ENCODE assay signal across 9 mouse cellular contexts in genomic region chr19:22929768-22930167, GRCm38 (mm10).
A peak's percentile ranks its signal among the peaks of the same experiment; 100 is the strongest.
DNase-seq lines count a peak whose midpoint lies in the region; ATAC-seq lines count a peak whose summit lies in the region.
"Had no signal": no experiment of that assay in that cellular context is flagged by ENCODE, and none has a peak within 500 bp of the region (broad histone marks: within the 10 kb centered on the region; RNA-seq: fewer than 3 reads in every experiment).

No protein-coding gene starts in this region.

- no peak overlapping the region for H3K9ac ChIP-seq in heart, embryonic 13.5 days
- no peak overlapping the region; the same call in 1 of the 2 replicates for H3K9ac ChIP-seq in neural tube, embryonic 15.5 days (replicated peaks)
- H3K9ac ChIP-seq: hindbrain, embryonic 14.5 days had no signal

- H3K4me1 ChIP-seq in heart, embryonic 13.5 days: peaks cover 16% of the 10 kb centered on the region
- H3K4me1 ChIP-seq in neural tube, embryonic 15.5 days: peaks cover 8% of the 10 kb centered on the region; the same call in 1 of the 2 replicates

- no peak for DNase-seq in heart, adult 8-10 months (ENCODE audit: low spot score)
- DNase-seq in neural tube, embryonic 10.5 days (ENCODE audit: extremely low spot score, low spot score): no peak
- peak; percentile 60 to 94 for DNase-seq in left cerebral cortex, postnatal 25 days (ENCODE audit: low spot score in 2 of 2)
- no peak for DNase-seq in retina, embryonic 14.5 days (ENCODE audit: low spot score)
- no peak for DNase-seq in testis, postnatal 10 days (ENCODE audit: low spot score)
- DNase-seq: embryo, embryonic 11 days had no signal

- intact Hi-C loops in left cerebral cortex, postnatal 25 days (cut with DNase I): loop anchor here (5.0 kb wide), 1 partner anchor 48 kb away; no protein-coding TSS in a partner anchor

- H3K4me2 ChIP-seq in heart, embryonic 13.5 days: 0 out of 2 replicates have a peak overlapping the region, but pooled peaks have one; percentile 0
- no peak overlapping the region for H3K4me2 ChIP-seq in neural tube, embryonic 15.5 days
- H3K4me2 ChIP-seq: hindbrain, embryonic 14.5 days had no signal

- H3K36me3 ChIP-seq in heart, embryonic 13.5 days: no peaks in the 10 kb centered on the region
- no peaks in the 10 kb centered on the region for H3K36me3 ChIP-seq in neural tube, embryonic 15.5 days

- 0 out of 2 replicates have a peak overlapping the region, but pooled peaks have one; percentile 36 for H3K27ac ChIP-seq in heart, embryonic 13.5 days (replicated peaks)
- peak overlapping the region; percentile 67 for H3K27ac ChIP-seq in neural tube, embryonic 15.5 days (replicated peaks)
- H3K27ac ChIP-seq: hindbrain, embryonic 14.5 days had no signal

- 60% methylated on average over 6 of the region's 6 CpGs for WGBS in heart, embryonic 13.5 days
- WGBS in neural tube, embryonic 15.5 days: 83% methylated on average over 6 of the region's 6 CpGs

- no peaks in the 10 kb centered on the region for H3K27me3 ChIP-seq in heart, embryonic 13.5 days (replicated peaks)
- no peaks in the 10 kb centered on the region for H3K27me3 ChIP-seq in neural tube, embryonic 15.5 days (replicated peaks)

- no peak for ATAC-seq in heart, embryonic 13.5 days (ENCODE audit: extremely low read depth, insufficient number of reproducible peaks, low FRiP score, low TSS enrichment)
- ATAC-seq in neural tube, embryonic 15.5 days (ENCODE audit: low FRiP score): no peak

- H3K9me3 ChIP-seq in heart, embryonic 13.5 days: no peaks in the 10 kb centered on the region
- H3K9me3 ChIP-seq in neural tube, embryonic 15.5 days (replicated peaks): no peaks in the 10 kb centered on the region

- H3K4me3 ChIP-seq in heart, embryonic 13.5 days: no peak overlapping the region
- no peak overlapping the region for H3K4me3 ChIP-seq in neural tube, embryonic 15.5 days (replicated peaks)

Comparison
In these comparisons a context has a peak if more than half of its experiments do, and no peak if none do; other contexts are left out.
1. DNase-seq: peak in left cerebral cortex, postnatal 25 days (2 of 2); none in heart, adult 8-10 months (single experiment), neural tube, embryonic 10.5 days (single experiment), retina, embryonic 14.5 days (single experiment) and testis, postnatal 10 days (single experiment).